Mouse (Mus musculus): Measurements from ENCODE around the gene Marf1. TPM values are rescaled to one million over a fixed set of nuclear protein-coding genes. Genes with fewer than 3 reads are reported as not detected.

Gene Marf1
- 52.7 TPM for polyA plus RNA-seq (2015; fragmentation: Illumina TruSeq; extraction: RNeasy Lipid Tissue Mini Kit (QIAGEN cat#74804); ENCODE audit: low read depth, low replicate concordance)

DNA sequence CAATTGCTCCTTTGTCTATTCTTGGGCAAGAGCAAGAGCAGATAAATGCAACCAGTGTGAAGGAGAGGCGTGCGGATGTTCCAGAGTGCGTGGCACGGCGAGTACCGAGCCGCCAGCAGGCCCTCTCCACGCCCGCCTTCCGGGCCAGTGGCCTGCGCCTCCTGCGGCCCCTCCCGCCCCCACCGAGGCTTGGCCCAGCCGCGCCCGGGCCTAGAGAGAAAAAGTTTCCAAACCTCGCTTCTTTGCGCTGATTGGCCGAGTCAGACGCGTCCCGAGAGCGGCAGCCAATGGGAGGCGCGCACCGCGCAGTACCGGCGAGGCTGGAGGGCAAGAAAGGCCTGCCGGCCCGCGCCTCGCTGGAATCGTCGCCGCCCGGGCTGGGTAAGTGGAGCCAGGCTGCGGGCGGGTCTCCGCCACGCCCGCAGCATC lies at the start of gene Marf1, which contains the start of gene Nde1:
Gene Marf1, minus strand, starts transcription at position 364 of the 429 bp plus-strand sequence.
Gene Nde1, plus strand, starts transcription at position 288 of the 429 bp plus-strand sequence.

Other genes starting within 250 kb of the Marf1 start
- gene 2900011O08Rik, start 176.7 kb downstream of the Marf1 start, polyA plus RNA-seq (2015; fragmentation: Illumina TruSeq; extraction: RNeasy Lipid Tissue Mini Kit (QIAGEN cat#74804); ENCODE audit: low read depth, low replicate concordance), result 231 TPM
- 1.1 TPM for gene Ifitm7, start 176.5 kb downstream of the Marf1 start, polyA plus RNA-seq (2015; fragmentation: Illumina TruSeq; extraction: RNeasy Lipid Tissue Mini Kit (QIAGEN cat#74804); ENCODE audit: low read depth, low replicate concordance)
- gene Nde1, start 76 bp downstream of the Marf1 start, polyA plus RNA-seq (2015; fragmentation: Illumina TruSeq; extraction: RNeasy Lipid Tissue Mini Kit (QIAGEN cat#74804); ENCODE audit: low read depth, low replicate concordance), result 32.6 TPM
- gene Myh11, start 128.0 kb upstream of the Marf1 start, polyA plus RNA-seq (2015; fragmentation: Illumina TruSeq; extraction: RNeasy Lipid Tissue Mini Kit (QIAGEN cat#74804); ENCODE audit: low read depth, low replicate concordance), result 4.2 TPM
- 104 TPM for gene Fopnl, start 154.1 kb upstream of the Marf1 start, polyA plus RNA-seq (2015; fragmentation: Illumina TruSeq; extraction: RNeasy Lipid Tissue Mini Kit (QIAGEN cat#74804); ENCODE audit: low read depth, low replicate concordance)
- gene Abcc1, start 198.2 kb upstream of the Marf1 start, polyA plus RNA-seq (2015; fragmentation: Illumina TruSeq; extraction: RNeasy Lipid Tissue Mini Kit (QIAGEN cat#74804); ENCODE audit: low read depth, low replicate concordance), result 7.1 TPM

Data from brain, adult 10 weeks (tissue).